Mouse (Mus musculus) ES-Bruce4 (cell line): Measurements from ENCODE around the gene Mllt10.

Source experiments
- CTCF ChIP-seq: IDR thresholded peaks from one replicate; pipeline ENCODE4 v1.8.1; 2011; ENCODE audit warnings: low read depth, low read length
- POLR2A ChIP-seq: IDR thresholded peaks from one replicate; pipeline ENCODE4 v1.8.1; 2011; ENCODE audit warnings: low read length; ENCODE audit not compliant: insufficient read depth

- TF ChIP-seq POLR2A (no peak), CTCF (no peak)
Measured at GRCm38 (mm10) chr2:18219136-18219535, 164.1 kb downstream of the Mllt10 start.
